Mouse (Mus musculus) lung, embryonic 16.5 days (tissue): ENCODE measurements around the gene Thoc5. TPM values are rescaled to one million over a fixed set of nuclear protein-coding genes. Genes with fewer than 3 reads are reported as not detected.

Experiments used
- ATAC-seq: fragments of 200-750 bp; cut with Nextera tagmentation; 2 replicates; pipeline ENCODE4 v1.8.0; 2017; ENCODE audit warnings: low read depth, mild to moderate bottlenecking, moderate library complexity
- H3K27ac ChIP-seq: fragments of 300-500 bp; sonication (generic); 2 replicates; pipeline ENCODE4 v1.5.1; 2014; ENCODE audit warnings: mild to moderate bottlenecking, control low read depth, low read length
- H3K27me3 ChIP-seq: fragments of 300-500 bp; sonication (generic); 2 replicates; pipeline ENCODE4 v1.6.1; 2014; ENCODE audit warnings: low read depth, low read length, mixed read lengths; ENCODE audit not compliant: control insufficient read depth, insufficient read depth
- H3K36me3 ChIP-seq: fragments of 300-500 bp; sonication (generic); 2 replicates; pipeline ENCODE4 v1.6.1; 2014; ENCODE audit warnings: low read length; ENCODE audit not compliant: control insufficient read depth, insufficient read depth
- H3K4me1 ChIP-seq: fragments of 300-500 bp; sonication (generic); replicated peaks from 2 replicates; pipeline ENCODE4 v1.6.1; 2014; ENCODE audit warnings: low read length, mixed read lengths; ENCODE audit not compliant: control insufficient read depth, insufficient read depth
- H3K4me2 ChIP-seq: fragments of 300-500 bp; sonication (generic); 2 replicates; pipeline ENCODE4 v1.6.1; 2014; ENCODE audit warnings: low read depth, low read length, control low read depth
- H3K4me3 ChIP-seq: fragments of 300-500 bp; sonication (generic); 2 replicates; pipeline ENCODE4 v1.5.1; 2014; ENCODE audit warnings: mild to moderate bottlenecking, low read length, control low read depth
- H3K9ac ChIP-seq: fragments of 300-500 bp; sonication (generic); 2 replicates; pipeline ENCODE4 v1.6.1; 2014; ENCODE audit warnings: low read length, control low read depth
- H3K9me3 ChIP-seq: fragments of 300-500 bp; sonication (generic); 2 replicates; pipeline ENCODE4 v1.6.1; 2016; ENCODE audit warnings: low read length; ENCODE audit not compliant: control insufficient read depth
- WGBS: fragments of 180-500 bp; shearing (Covaris S2); extraction: QIAGEN DNeasy Blood & Tissue Kit; methylation state at CpG from one replicate; pipeline ENCODE4 v1.1.7; 2014; 5-methylcytosine and 5-hydroxymethylcytosine counted together
- polyA plus RNA-seq: library from polyadenylated mRNA; unstranded; fragments of >200 nt; fragmentation: Nextera tagmentation; extraction: Ambion mirVana; gene quantifications from 2 replicates; pipeline ENCODE4 v1.2.1, GENCODE M21; 2015

Gene Thoc5
- polyA plus RNA-seq, 1 experiment from 2014 or later: 30.7 TPM

DNA sequence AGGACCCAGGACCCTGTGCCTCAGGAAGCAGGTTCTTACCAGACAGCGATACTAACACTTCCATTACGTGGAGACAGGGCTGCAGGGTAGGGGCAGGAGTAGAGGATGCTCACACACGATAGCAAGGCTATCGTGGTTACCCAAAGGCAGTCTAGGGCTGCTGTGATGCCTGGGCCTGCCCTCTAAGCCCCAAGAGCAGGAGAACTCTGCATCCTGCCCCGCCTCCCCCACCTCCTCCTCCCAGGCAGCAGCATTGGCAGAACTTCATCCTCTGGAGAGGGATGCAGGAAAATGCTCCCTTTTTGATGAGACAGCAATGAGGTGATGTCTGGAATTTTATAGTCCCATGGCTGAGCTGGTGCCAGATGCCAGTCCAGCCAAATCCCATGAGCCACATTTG is 71.8 kb downstream of the Thoc5 start:
- H3K4me3 ChIP-seq: no peak overlapping the region
- no peaks in the 10 kb centered on the region for H3K4me1 ChIP-seq
- no peaks in the 10 kb centered on the region for H3K36me3 ChIP-seq
- no peak overlapping the region for H3K27ac ChIP-seq
- H3K9me3 ChIP-seq: no peaks in the 10 kb centered on the region
- no peak for ATAC-seq
- no peak overlapping the region for H3K9ac ChIP-seq
- no peaks in the 10 kb centered on the region for H3K27me3 ChIP-seq
- WGBS: 62% methylated on average over 5 of the region's 5 CpGs
- H3K4me2 ChIP-seq: no peak overlapping the region

DNA sequence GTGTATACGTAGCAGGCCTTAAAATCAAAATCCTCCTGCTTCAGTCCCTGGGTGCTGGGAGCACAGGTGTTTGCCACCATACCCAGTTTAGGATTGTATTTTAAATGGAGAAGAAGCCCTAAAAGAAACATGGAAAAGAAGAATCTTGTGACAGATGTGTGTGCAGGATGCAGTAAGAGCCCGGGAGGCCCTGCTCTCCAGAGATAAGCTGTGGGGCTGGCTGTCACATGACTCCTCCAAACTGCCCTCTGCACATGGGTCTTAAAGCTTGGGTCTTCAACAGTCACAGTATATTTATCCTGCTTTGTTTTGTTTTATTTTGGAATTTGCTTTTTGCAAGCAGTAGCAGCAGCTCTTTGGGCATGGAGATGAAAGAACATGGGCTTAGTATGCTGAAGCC is 72.4 kb downstream of the Thoc5 start:
- H3K27ac ChIP-seq: no peak overlapping the region
- H3K27me3 ChIP-seq: no peaks in the 10 kb centered on the region
- H3K4me2 ChIP-seq: no peak overlapping the region
- WGBS: 52% methylated on average over 2 of the region's 2 CpGs
- no peak for ATAC-seq
- H3K9ac ChIP-seq: no peak overlapping the region
- H3K4me1 ChIP-seq: no peaks in the 10 kb centered on the region
- no peaks in the 10 kb centered on the region for H3K36me3 ChIP-seq
- no peak overlapping the region for H3K4me3 ChIP-seq
- no peaks in the 10 kb centered on the region for H3K9me3 ChIP-seq

DNA sequence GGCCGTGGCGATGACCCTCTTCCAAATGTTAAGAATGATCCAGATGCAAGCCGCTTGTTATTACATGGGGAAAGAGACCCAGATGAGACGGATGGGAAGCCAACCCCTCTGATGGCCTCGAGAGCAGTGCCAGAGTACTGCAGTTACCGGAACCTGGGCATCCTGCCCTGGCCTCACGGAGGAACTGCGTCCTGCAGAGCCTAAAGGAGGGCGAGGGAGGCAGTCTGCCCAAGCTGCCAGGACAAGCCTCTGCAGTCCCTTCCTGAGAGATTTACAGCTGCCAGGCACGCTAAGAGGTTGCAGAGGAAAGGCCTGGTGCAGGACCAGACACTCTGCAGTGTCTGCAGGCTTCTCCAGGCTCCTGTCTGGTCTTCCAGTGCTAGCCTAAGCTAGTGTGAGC is 73.3 kb downstream of the Thoc5 start:
- no peak for ATAC-seq
- no peaks in the 10 kb centered on the region for H3K9me3 ChIP-seq
- H3K4me3 ChIP-seq: no peak overlapping the region
- H3K4me1 ChIP-seq: no peaks in the 10 kb centered on the region
- 0 out of 2 replicates have a peak overlapping the region, but pooled peaks have one; percentile 12 for H3K27ac ChIP-seq
- H3K27me3 ChIP-seq: no peaks in the 10 kb centered on the region
- no peak overlapping the region for H3K9ac ChIP-seq
- H3K36me3 ChIP-seq: no peaks in the 10 kb centered on the region
- WGBS: 64% methylated on average over 10 of the region's 10 CpGs
- H3K4me2 ChIP-seq: no peak overlapping the region

DNA sequence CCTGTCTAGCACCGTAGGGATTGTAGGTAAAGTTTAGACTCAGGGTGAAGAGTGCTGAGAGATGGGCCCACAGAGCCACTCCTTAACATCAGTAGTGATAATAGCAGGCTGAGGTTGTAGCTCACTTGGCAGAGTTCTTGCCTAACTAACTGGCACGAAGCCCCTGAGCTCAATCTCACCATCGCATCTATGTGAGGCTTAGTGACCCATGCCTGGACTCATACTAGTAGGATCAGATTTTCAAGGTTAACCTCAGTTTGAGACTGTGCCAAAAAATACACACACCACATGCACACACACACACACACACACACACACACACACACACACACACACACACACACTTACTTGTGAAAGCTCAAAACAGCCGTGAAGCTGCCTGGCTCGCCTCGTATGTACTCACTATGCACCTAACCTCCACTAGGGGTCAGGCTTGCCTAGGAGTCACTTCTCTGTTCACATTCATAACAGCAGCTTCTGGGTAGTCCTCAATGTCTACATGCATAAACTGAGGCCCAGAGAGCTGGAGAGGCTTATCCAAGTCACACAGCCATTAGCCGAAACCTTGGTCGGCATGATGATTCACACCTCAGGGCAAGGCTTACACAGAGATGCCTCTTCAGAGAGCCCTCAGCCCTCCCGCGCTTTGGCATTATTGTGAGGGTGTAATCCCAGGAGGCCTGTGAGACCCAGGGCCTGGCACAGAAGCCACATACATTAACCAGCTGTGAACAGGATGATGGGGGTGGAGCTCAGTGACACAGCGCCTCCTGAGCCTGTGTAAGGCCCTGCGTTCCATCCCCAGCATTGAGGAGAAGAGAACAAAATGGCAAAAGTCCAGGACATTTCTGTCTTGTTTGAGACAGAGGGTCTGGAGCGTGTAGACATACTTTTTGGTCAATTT is 78.1 kb downstream of the Thoc5 start:
- H3K9me3 ChIP-seq: no peaks in the 10 kb centered on the region
- WGBS: 55% methylated on average over 13 of the region's 13 CpGs
- ATAC-seq: no peak

DNA sequence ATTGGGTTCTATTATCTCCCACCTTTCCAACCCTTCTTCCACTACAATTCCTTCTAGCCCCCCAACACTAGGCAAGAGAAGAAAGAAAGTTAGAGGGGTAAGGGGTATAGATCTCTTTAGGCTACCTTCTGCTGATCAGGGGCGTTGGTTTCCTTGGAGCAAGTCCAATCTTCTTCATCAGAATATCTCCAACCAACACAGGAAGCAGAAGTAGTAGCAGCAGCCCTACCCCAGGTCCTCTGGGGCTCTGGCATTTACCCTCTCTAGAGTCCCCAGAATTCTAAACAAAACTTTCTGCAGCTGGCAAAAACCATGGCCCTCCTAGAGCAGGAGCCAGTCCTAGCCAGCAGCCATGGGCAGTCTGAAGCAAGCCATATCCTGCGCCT is 78.7 kb downstream of the Thoc5 start:
- H3K4me3 ChIP-seq: no peak overlapping the region
- no peak for ATAC-seq
- H3K27ac ChIP-seq: peak overlapping the region; percentile 64; the same call in 1 of the 2 replicates
- no peak overlapping the region for H3K4me2 ChIP-seq
- no peak overlapping the region for H3K9ac ChIP-seq
- H3K4me1 ChIP-seq: 0 out of 2 replicates have a peak, but pooled peaks cover 2% of the 10 kb centered on the region
- no peaks in the 10 kb centered on the region for H3K36me3 ChIP-seq
- H3K9me3 ChIP-seq: no peaks in the 10 kb centered on the region
- WGBS: 82% methylated on average over 2 of the region's 2 CpGs
- no peaks in the 10 kb centered on the region for H3K27me3 ChIP-seq

More for the DNA sequence above, 78.1 kb downstream of the Thoc5 start:
- Histone ChIP-seq H3K36me3 (no peaks in the 10 kb centered on the region), H3K27ac (0 out of 2 replicates have a peak overlapping the region, but pooled peaks have one; percentile 33), H3K4me2 (no peak overlapping the region), H3K4me1 (0 out of 2 replicates have a peak, but pooled peaks cover 2% of the 10 kb centered on the region), H3K4me3 (no peak overlapping the region), H3K27me3 (no peaks in the 10 kb centered on the region), H3K9ac (no peak overlapping the region)

DNA sequence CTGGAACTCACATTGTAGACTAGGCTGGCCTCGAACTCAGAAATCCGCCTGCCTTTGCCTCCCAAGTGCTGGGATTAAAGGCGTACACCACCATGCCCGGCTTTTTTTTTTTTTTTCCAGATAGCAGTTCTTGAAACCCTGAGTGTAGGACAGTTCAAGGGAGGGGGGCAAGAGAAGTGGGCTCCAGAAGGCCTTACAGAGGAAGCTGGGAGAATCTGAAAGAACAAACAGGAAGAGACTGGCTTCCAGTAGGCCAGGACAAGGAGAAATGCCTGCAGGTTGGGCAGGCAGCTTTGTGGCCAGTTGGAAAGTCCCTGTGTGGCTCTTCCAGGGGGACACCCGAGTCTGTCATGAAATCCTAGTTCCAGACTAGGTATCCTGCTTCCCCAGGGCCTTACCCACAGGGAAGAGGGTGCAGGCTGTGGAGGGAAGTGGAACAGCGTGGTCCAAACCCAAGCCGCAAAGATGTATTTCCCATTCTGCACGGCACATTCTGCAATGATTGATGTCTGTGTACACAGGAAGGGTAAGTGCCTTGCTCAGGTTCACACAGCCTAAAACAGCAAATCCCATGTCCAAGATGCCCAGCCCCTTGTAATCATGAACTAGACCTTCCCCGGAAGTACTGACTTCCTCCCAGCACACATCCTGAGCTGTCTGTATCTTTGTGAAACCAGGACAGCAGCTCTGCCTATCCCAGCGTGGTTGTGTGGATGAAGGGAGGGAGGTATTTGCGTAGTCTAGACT is 79.4 kb downstream of the Thoc5 start:
- H3K4me2 ChIP-seq: no peak overlapping the region
- no peak overlapping the region for H3K9ac ChIP-seq

DNA sequence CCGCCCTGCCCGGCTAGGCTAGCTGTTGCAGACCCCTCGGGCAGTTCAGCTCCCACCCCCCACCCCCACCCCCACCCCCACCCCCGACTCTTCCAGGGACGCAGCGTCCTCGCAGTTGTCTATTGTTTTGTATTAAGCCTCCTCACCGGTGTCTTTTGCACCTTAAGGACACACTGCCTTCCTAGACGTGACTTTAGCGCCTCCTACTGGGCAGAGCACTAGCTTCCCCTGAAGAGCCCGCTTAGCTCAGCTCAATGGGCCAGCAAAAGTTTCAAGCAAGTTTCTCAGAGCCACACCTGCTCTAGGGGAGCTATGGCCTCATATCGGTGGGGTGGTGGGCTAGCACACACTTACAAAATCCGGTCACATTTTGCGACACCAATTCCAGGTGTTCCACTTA is 80.5 kb downstream of the Thoc5 start:
- Histone ChIP-seq H3K9me3 (no peaks in the 10 kb centered on the region), H3K4me1 (0 out of 2 replicates have a peak, but pooled peaks cover 2% of the 10 kb centered on the region), H3K27ac (peak overlapping the region; percentile 81), H3K9ac (no peak overlapping the region), H3K4me3 (no peak overlapping the region), H3K27me3 (no peaks in the 10 kb centered on the region), H3K36me3 (no peaks in the 10 kb centered on the region), H3K4me2 (peak overlapping the region; percentile 36)
- ATAC-seq: 0 out of 2 replicates have a peak, but pooled peaks have one; percentile 60
- 8% methylated on average over 13 of the region's 14 CpGs for WGBS

More for the DNA sequence above, 79.4 kb downstream of the Thoc5 start:
- Histone ChIP-seq H3K9me3 (no peaks in the 10 kb centered on the region), H3K4me1 (0 out of 2 replicates have a peak, but pooled peaks cover 2% of the 10 kb centered on the region), H3K4me3 (no peak overlapping the region), H3K27me3 (no peaks in the 10 kb centered on the region), H3K36me3 (no peaks in the 10 kb centered on the region), H3K27ac (peak overlapping the region; percentile 81)
- 43% methylated on average over 11 of the region's 11 CpGs for WGBS
- ATAC-seq: peak; percentile 79
